Mouse (Mus musculus): Measurements from ENCODE around the gene Lyve1. TPM values are rescaled to one million over a fixed set of nuclear protein-coding genes. Genes with fewer than 3 reads are reported as not detected.
"Not testable (repeated sequence)": the region's sequence is repeated elsewhere in the genome, so short reads cannot be mapped to it uniquely, and the experiment has no call there.

Gene Lyve1
- total RNA-seq (2015; ENCODE audit: low replicate concordance) (1.0 TPM in 1 of 2 replicates, not detected in the other), total RNA-seq (2017; ENCODE audit: low replicate concordance) (0.28 and 1.1 TPM in 2 replicates)

GRCm38 (mm10) chr7:110862751-110863289 is at the start of gene Lyve1:
Lyve1 (minus strand) TSS chr7:110863239.
- ATAC-seq (replicated peaks; ENCODE audit: low FRiP score, poor library complexity, severe bottlenecking), result no peak

- no peak for ATAC-seq (replicated peaks; ENCODE audit: low FRiP score, poor library complexity, severe bottlenecking)
These were observed 45.4 kb upstream of the Lyve1 start for GRCm38 (mm10) chr7:110908209-110909144.

GRCm38 (mm10) chr7:110906566-110906965 is 43.5 kb upstream of the Lyve1 start:
- ATAC-seq (replicated peaks; ENCODE audit: low FRiP score, poor library complexity, severe bottlenecking), result no peak

GRCm38 (mm10) chr7:110903226-110903625 is 40.2 kb upstream of the Lyve1 start:
- ATAC-seq (replicated peaks; ENCODE audit: low FRiP score, poor library complexity, severe bottlenecking), result 0 out of 2 replicates have a peak, but pooled peaks have one; percentile 31

- no peak for ATAC-seq (replicated peaks; ENCODE audit: low FRiP score, poor library complexity, severe bottlenecking)
These were observed 34.2 kb upstream of the Lyve1 start for GRCm38 (mm10) chr7:110897202-110897601.

DNA sequence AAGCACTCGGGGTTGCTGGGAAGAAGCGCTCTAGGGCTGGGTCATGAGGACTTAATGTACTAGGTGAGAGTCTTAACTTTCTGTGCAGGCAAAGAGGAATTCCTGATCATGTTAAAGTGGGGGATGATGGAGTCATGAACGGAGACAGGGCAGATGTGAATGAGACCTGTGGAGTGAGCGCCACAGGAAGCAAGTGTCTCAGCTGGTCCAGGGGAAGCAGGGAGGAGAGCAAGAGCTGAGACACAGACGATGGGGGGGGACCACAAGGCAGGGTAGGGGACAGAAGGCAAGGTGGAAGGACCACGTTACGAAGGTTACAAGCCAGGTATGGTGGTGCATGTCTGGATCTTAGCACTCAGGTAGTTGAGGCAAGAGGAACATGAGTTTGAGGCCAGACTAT is 33.4 kb upstream of the Lyve1 start:
- no peak for ATAC-seq (replicated peaks; ENCODE audit: low FRiP score, poor library complexity, severe bottlenecking)

GRCm38 (mm10) chr7:110895772-110896171 is 32.7 kb upstream of the Lyve1 start:
- ATAC-seq (replicated peaks; ENCODE audit: low FRiP score, poor library complexity, severe bottlenecking), result not testable (repeated sequence)

DNA sequence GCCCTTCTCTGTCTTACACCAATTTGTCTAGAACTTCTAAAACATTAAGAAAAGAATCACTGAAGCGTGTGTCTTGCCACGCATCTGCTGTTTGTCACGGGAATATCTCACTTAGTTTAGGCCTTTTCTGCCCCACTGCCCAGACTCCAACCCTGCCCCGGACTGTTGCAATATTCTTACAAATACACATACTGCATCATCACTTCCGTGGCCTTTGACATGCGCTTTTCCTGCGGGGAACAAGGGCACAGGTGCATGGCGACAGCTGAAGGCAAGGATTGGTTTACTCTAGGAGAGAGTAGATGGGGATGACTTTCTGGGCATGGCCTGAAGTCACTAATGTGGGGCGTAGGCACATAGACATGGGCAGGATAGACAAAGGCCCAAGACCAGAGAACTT is 31.6 kb upstream of the Lyve1 start:
- ATAC-seq (replicated peaks; ENCODE audit: low FRiP score, poor library complexity, severe bottlenecking), result no peak

DNA sequence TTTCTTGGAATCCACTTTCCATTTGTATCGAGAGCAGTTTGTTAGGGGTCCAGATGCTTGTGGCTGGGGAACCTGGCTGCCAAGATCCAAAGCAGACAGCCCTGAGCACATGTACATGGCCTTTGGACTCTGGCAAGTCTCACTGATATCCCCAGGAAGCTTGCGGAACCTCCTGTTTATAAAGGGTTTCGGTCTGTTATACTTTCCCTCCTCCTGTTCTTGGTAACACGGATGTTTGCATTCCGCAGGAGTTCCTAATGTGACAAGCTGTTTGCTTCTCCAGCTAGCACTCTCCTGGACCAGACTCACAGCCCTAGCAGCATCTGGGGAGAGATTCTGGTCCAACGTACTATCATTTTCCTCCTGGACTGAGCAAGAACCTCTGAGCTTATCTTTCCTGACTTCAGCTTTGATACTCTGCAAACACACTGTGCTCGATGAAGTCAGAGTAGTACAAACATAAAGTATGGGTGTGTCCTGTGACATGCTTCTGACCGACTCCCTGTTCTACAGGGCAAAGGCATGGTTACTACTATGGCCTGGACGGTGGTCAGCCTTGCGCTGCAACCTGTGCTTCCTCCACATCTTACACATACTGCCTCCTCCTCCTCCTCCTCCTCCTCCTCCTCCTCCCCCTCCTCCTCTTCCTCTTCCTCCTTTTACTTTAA is 31.0 kb upstream of the Lyve1 start:
- ATAC-seq (replicated peaks; ENCODE audit: low FRiP score, poor library complexity, severe bottlenecking), result no peak

DNA sequence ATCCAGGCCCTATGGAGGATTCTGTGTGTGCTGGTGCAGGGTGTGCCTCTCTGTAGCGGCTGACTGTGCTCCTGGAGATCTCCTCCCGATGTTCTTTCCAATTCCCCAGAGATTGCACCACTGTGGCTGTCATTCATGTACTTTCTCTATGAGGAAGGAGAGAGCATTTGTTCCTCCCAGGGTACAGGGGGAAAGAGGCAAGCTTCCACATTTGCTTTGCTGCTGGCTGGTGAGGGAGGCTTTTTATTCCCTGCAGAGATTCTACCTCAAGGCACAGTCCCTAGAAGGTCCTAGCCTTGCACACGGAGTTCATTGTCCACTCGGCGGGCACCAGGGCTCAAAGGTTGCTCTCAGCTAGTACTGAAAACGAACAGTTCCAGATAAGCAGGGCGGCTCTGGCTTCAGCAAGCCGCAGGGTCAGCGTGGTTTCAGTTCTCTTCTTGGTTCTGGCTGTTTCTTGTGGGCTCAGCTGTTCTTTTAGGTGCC is 28.5 kb upstream of the Lyve1 start:
- 0 out of 2 replicates have a peak, but pooled peaks have one; percentile 30 for ATAC-seq (replicated peaks; ENCODE audit: low FRiP score, poor library complexity, severe bottlenecking)

GRCm38 (mm10) chr7:110881746-110882333 is 18.8 kb upstream of the Lyve1 start:
- no peak for ATAC-seq (replicated peaks; ENCODE audit: low FRiP score, poor library complexity, severe bottlenecking)

- no peak for ATAC-seq (replicated peaks; ENCODE audit: low FRiP score, poor library complexity, severe bottlenecking)
These were observed 15.0 kb upstream of the Lyve1 start for GRCm38 (mm10) chr7:110878028-110878427.

DNA sequence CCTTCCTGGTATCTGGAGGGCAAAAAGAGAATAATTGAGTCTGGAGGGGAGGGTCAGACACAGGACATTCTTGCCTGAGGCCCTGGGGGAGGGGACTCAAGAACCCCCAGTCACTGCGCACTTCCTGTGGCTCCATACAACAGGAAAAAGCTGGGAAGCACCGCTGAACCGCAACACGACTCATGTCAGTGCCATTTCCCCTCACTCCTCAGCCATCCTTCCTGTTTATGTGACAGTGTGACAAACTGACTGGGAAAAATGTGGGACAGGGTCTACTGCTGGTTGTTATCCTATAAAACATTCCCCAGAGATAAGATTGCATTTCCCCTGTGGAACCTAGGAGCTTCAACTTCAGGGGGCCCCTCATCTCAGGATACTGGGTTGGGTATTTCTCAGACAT is 13.9 kb upstream of the Lyve1 start:
- no peak for ATAC-seq (replicated peaks; ENCODE audit: low FRiP score, poor library complexity, severe bottlenecking)

GRCm38 (mm10) chr7:110868807-110869206 is 5.8 kb upstream of the Lyve1 start:
- ATAC-seq (replicated peaks; ENCODE audit: low FRiP score, poor library complexity, severe bottlenecking), result no peak

DNA sequence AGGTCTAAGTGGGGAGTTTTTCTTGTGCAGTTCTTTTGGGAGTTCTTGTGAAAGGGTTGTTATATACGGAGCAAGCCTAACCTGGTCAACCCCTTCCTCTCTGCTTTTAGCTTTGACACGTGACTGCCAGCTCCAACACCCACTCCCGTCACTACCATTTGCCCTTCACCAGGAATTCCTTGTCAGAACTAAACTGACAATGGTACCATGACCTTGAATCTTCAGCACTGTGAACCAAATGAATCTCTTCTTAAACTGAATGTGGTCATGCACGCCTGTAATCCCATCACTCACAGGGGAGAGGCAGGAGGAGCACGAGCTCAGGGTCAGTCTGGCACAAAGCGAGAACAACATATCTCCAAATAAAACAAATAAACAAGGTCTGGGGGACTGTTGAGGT is 4.1 kb upstream of the Lyve1 start:
- no peak for ATAC-seq (replicated peaks; ENCODE audit: low FRiP score, poor library complexity, severe bottlenecking)

DNA sequence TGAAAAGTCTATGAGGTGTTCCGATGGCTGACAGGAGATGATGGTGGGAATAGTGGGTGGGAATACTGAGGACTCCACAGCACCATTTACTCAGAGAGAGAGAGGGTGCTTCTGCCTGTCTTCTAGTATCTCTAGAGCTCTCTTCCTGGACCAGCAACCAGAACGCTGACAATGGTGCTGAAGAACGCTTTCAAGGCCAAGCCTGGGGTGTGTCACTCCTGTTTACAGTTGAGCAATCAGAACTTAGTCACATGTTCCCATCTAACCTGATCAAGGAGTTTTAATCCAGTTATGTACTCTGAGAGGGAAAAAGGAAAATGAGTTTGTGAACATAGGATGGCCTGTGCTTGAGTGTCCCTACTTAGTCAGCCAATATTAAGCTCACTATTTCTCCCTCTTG is 3.0 kb upstream of the Lyve1 start:
- ATAC-seq (replicated peaks; ENCODE audit: low FRiP score, poor library complexity, severe bottlenecking), result no peak

- no peak for ATAC-seq (replicated peaks; ENCODE audit: low FRiP score, poor library complexity, severe bottlenecking)
These were observed 2.5 kb upstream of the Lyve1 start for GRCm38 (mm10) chr7:110865570-110865969.

GRCm38 (mm10) chr7:110865038-110865437 is 2.0 kb upstream of the Lyve1 start:
- ATAC-seq (replicated peaks; ENCODE audit: low FRiP score, poor library complexity, severe bottlenecking), result no peak

DNA sequence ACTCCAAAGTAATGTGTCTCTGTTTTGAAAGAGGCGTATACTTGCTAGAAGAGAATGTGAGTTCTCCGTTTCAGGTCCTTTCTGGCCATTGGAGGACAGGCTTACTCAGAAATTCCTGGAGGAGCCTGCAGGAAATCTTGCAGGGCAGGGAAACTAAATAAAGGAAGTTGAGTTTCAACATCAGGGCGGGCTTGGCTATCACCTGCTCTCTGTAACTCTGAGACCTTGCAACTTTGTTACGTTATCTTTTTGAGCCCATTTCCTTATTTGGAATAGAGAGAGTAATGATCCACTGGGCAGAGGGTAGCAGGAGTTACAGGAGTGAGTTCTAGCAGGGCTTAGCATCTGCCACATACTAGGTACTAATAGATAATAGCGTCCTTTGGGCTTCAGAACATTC is 2.9 kb downstream of the Lyve1 start:
- ATAC-seq (replicated peaks; ENCODE audit: low FRiP score, poor library complexity, severe bottlenecking), result no peak

DNA sequence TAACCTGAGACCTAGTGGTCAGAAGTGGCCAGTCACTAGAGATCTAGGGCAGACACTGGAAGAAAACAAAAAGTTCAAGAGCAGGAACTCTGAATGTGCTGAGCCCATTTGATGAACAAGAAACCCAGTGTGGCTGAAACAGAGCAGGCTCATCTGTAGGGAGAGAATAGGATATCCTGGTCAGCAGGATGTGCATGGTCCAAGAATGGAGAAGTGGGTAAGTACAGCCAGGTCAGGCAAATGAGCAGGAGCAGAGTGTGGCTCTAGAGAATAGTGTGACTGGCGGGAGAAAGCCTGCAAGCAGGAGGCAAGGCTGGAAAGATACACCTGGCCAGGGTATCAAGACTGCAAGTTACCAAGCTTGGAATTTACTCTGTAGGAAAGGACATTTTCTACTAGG is 7.4 kb downstream of the Lyve1 start:
- ATAC-seq (replicated peaks; ENCODE audit: low FRiP score, poor library complexity, severe bottlenecking), result no peak

Measured in erythroblast, adult 5-6 weeks (primary cell).